Mouse (Mus musculus) sigmoid colon, adult 10 weeks (tissue): ENCODE data around the gene 1700024P04Rik. TPM values are rescaled to one million over a fixed set of nuclear protein-coding genes. Genes with fewer than 3 reads are reported as not detected.

Source experiments
- polyA plus RNA-seq: library from polyadenylated mRNA; stranded (reverse); fragments of 350-450 nt; fragmentation: Illumina TruSeq; extraction: RNeasy Lipid Tissue Mini Kit (QIAGEN cat#74804); gene quantifications from one replicate; pipeline ENCODE4 v1.2.3, GENCODE M21; 2014; ENCODE audit warnings: low read depth, low replicate concordance

1700024P04Rik gene
- polyA plus RNA-seq: not detected

DNA sequence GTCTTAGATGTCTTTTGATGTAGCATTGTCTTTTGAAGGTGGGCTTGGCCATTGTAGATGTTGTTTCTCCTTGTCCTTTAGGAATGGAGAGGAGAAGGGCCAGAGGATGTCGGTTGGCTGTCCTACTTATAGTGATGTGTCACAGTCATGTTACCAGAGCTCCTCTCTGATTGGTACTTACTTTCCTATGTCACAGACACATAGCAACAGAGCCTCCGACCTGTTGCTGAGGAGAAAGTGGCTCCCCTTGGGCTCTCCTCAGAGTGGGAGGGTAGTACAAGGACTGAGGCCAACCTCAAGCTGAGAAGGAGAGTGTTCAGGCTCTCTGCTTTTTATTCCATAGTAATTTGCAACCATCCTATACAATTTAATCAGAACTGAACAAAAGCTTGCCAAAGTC is at the start of gene 1700024P04Rik:
Gene 1700024P04Rik (minus strand): TSS at position 101 of the 400 bp plus-strand sequence.

Other genes starting within 250 kb of the 1700024P04Rik start
- gene Fcho2, start 169.1 kb downstream of the 1700024P04Rik start, polyA plus RNA-seq: 323 TPM
- gene Tnpo1, start 58.2 kb downstream of the 1700024P04Rik start, polyA plus RNA-seq: 148 TPM
- 2.2 TPM for gene Zfp366, start 200.3 kb upstream of the 1700024P04Rik start, polyA plus RNA-seq